Mouse (Mus musculus) forebrain, postnatal 0 days (tissue): ENCODE data around the gene Blvrb. TPM values are rescaled to one million over a fixed set of nuclear protein-coding genes. Genes with fewer than 3 reads are reported as not detected.

ENCODE experiments used
- ATAC-seq: fragments of 200-750 bp; cut with Nextera tagmentation; 2 replicates; pipeline ENCODE4 v1.8.0; 2017; ENCODE audit warnings: mild to moderate bottlenecking, moderate library complexity
- DNase-seq: peaks from one replicate; pipeline ENCODE4 v3.0.0-alpha.2; 2015
- H3K27ac ChIP-seq: fragments of 300-500 bp; sonication (generic); 2 replicates; pipeline ENCODE4 v1.5.1; 2014; ENCODE audit warnings: low read depth, mild to moderate bottlenecking, antibody characterized with exemption, low read length, moderate library complexity, mixed read lengths
- H3K27me3 ChIP-seq: fragments of 300-500 bp; sonication (generic); 2 replicates; pipeline ENCODE4 v1.6.1; 2014; ENCODE audit warnings: mild to moderate bottlenecking, low read length, mixed read lengths; ENCODE audit not compliant: insufficient read depth
- H3K36me3 ChIP-seq: fragments of 300-500 bp; sonication (generic); 2 replicates; pipeline ENCODE4 v1.6.1; 2014; ENCODE audit warnings: mild to moderate bottlenecking, moderate library complexity; ENCODE audit not compliant: insufficient read depth
- H3K4me1 ChIP-seq: fragments of 300-500 bp; sonication (generic); 2 replicates; pipeline ENCODE4 v1.6.1; 2014; ENCODE audit warnings: antibody characterized with exemption; ENCODE audit not compliant: insufficient read depth
- H3K4me2 ChIP-seq: fragments of 300-500 bp; sonication (generic); 2 replicates; pipeline ENCODE4 v1.6.1; 2014; ENCODE audit warnings: low read depth, mild to moderate bottlenecking, moderate library complexity
- H3K4me3 ChIP-seq: fragments of 300-500 bp; sonication (generic); 2 replicates; pipeline ENCODE4 v1.5.1; 2014; ENCODE audit warnings: low read depth, low read length, mixed read lengths
- H3K9ac ChIP-seq: fragments of 300-500 bp; sonication (generic); 2 replicates; pipeline ENCODE4 v1.6.1; 2014; ENCODE audit warnings: mild to moderate bottlenecking
- H3K9me3 ChIP-seq: fragments of 300-500 bp; sonication (generic); 2 replicates; pipeline ENCODE4 v1.6.1; 2016; ENCODE audit warnings: low read length
- CTCF ChIP-seq: sonication (generic); IDR thresholded peaks from 2 replicates; pipeline ENCODE4 v1.5.1; 2016; ENCODE audit warnings: antibody characterized with exemption, control low read depth, low read depth
- WGBS: fragments of 180-500 bp; shearing (Covaris S2); extraction: QIAGEN DNeasy Blood & Tissue Kit; methylation state at CpG from one replicate; pipeline ENCODE4 v1.1.7; 2014; 5-methylcytosine and 5-hydroxymethylcytosine counted together
- polyA plus RNA-seq: library from polyadenylated mRNA; unstranded; fragments of >200 nt; fragmentation: Nextera tagmentation; extraction: Ambion mirVana; gene quantifications from 2 replicates; pipeline ENCODE4 v1.2.1, GENCODE M21; 2015
- total RNA-seq: library from RNA; depleted of rRNA; stranded (reverse); fragments of >200 nt; gene quantifications from 2 replicates; pipeline ENCODE4 v1.2.3, GENCODE M21; 2014

The Blvrb gene
- total and polyA plus RNA-seq, 2 experiments from 2014 or later, result 11.6 to 16.3 TPM

DNA sequence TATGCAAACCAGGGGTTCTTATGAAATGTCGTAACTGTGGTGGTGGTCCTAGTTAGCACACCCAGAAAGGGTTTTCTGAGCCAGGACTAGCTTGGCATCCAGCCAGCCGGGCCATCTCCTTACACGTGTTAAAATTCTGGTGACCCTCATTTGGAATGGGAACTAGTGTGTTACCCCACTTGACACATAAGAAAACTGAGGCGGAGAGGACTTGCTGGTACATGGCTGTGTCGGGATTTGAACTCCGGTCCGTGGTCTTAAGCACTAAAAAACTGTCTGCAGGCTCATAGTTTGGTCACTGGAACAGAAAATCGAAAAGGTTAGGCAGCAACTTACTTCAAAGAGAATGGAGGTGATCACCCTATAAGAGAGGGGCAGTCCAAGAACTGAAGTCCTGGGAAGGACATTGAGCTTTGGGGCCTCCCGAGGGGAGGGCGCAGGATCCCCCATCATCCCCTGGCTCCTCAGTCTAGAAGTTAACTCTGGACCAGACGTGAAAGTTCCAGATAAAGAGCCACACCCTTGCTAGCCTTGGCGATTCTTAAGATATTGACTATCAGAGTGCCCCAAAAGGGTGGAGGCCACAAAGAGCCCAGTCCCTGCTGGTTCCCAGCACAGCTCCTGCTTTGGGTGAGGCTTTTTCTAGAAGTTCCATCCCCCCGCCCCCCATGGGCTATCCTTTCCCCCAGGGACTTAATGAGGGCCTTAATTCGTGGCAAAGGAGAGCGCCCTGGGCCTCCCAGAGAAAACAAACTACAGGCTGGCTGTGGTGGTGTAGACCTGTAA, 836 bp downstream of the Blvrb start:
- no peak for TF ChIP-seq CTCF
- ATAC-seq (no peak), DNase-seq (peak; percentile 9)
- Histone ChIP-seq H3K9ac (no peak overlapping the region), H3K4me1 (no peaks in the 10 kb centered on the region), H3K36me3 (no peaks in the 10 kb centered on the region), H3K4me2 (peak overlapping the region; percentile 83), H3K9me3 (no peaks in the 10 kb centered on the region), H3K4me3 (peak overlapping the region; percentile 63), H3K27me3 (no peaks in the 10 kb centered on the region), H3K27ac (no peak overlapping the region)
- whole genome bisulfite sequencing, result 56% methylated on average over 15 of the region's 15 CpGs

DNA sequence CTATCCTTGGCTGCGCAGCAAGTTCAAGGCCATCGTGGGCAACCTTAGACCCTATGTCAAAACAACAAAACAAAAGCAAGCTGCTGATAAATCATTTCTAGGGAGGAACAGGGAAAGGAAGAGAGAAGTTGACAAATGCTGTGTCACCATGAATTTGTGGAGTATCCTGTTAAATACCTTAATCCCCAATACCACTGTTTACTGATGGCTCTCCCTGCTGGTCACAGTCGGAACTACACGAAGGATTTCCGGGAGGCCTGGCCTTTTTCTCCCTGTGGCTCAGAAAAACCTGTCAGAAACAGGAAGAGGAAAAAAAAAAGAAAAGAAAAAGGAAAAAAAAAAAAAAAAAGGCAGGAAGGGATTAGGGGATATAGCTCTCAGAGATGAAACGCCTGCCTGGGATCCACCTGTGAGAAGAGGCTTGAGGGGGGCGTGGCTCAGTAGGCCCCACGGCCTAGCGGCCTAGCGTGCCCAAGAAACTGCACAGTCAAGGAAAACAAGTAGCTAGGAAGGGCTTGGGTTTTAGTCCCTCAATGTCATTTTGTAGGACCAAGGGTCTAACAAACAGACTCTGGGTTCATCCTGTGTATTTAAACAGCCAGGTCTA, 1.6 kb downstream of the Blvrb start:
- H3K4me1 ChIP-seq, result no peaks in the 10 kb centered on the region
- TF ChIP-seq CTCF, result peak; percentile 66
- H3K9me3 ChIP-seq, result no peaks in the 10 kb centered on the region
- no peak overlapping the region for H3K27ac ChIP-seq
- DNase-seq, result peak; percentile 63
- no peaks in the 10 kb centered on the region for H3K36me3 ChIP-seq
- no peak overlapping the region for H3K4me3 ChIP-seq
- no peaks in the 10 kb centered on the region for H3K27me3 ChIP-seq
- 63% methylated on average over 10 of the region's 10 CpGs for WGBS
- ATAC-seq, result no peak
- H3K9ac ChIP-seq, result no peak overlapping the region
- H3K4me2 ChIP-seq, result no peak overlapping the region

GRCm38 (mm10) chr7:27451359-27451758, 3.6 kb downstream of the Blvrb start:
- no peak overlapping the region for H3K27ac ChIP-seq
- ATAC-seq (no peak), DNase-seq (no peak)
- H3K4me3 ChIP-seq, result no peak overlapping the region
- no peak for TF ChIP-seq CTCF
- H3K9ac ChIP-seq, result no peak overlapping the region
- H3K9me3 ChIP-seq, result no peaks in the 10 kb centered on the region
- 95% methylated on average over 2 of the region's 2 CpGs for WGBS
- no peak overlapping the region for H3K4me2 ChIP-seq
- H3K36me3 ChIP-seq, result no peaks in the 10 kb centered on the region
- H3K27me3 ChIP-seq, result no peaks in the 10 kb centered on the region
- H3K4me1 ChIP-seq, result no peaks in the 10 kb centered on the region

GRCm38 (mm10) chr7:27452206-27452770, 4.5 kb downstream of the Blvrb start:
- no peaks in the 10 kb centered on the region for H3K4me1 ChIP-seq
- H3K27ac ChIP-seq, result no peak overlapping the region
- no peaks in the 10 kb centered on the region for H3K27me3 ChIP-seq
- no peak for ATAC-seq
- WGBS, result 51% methylated on average over 13 of the region's 13 CpGs
- no peak overlapping the region for H3K4me3 ChIP-seq
- H3K9ac ChIP-seq, result no peak overlapping the region
- no peak for DNase-seq
- no peaks in the 10 kb centered on the region for H3K36me3 ChIP-seq
- no peaks in the 10 kb centered on the region for H3K9me3 ChIP-seq
- no peak overlapping the region for H3K4me2 ChIP-seq
- TF ChIP-seq CTCF, result no peak

- Histone ChIP-seq H3K4me3 (no peak overlapping the region), H3K36me3 (no peaks in the 10 kb centered on the region), H3K4me1 (no peaks in the 10 kb centered on the region), H3K4me2 (no peak overlapping the region), H3K9ac (no peak overlapping the region), H3K9me3 (no peaks in the 10 kb centered on the region), H3K27ac (no peak overlapping the region), H3K27me3 (no peaks in the 10 kb centered on the region)
- DNase-seq (no peak), ATAC-seq (no peak)
- no peak for TF ChIP-seq CTCF
- 77% methylated on average over 10 of the region's 10 CpGs for WGBS
Measured at GRCm38 (mm10) chr7:27454461-27455121, 6.8 kb downstream of the Blvrb start.

GRCm38 (mm10) chr7:27455273-27455672, 7.5 kb downstream of the Blvrb start:
- 87% methylated on average over 3 of the region's 3 CpGs for WGBS
- Histone ChIP-seq H3K4me3 (no peak overlapping the region), H3K4me1 (no peaks in the 10 kb centered on the region), H3K9ac (no peak overlapping the region), H3K36me3 (no peaks in the 10 kb centered on the region), H3K27ac (no peak overlapping the region), H3K9me3 (no peaks in the 10 kb centered on the region), H3K27me3 (no peaks in the 10 kb centered on the region), H3K4me2 (no peak overlapping the region)
- no peak for TF ChIP-seq CTCF
- ATAC-seq, result no peak
- DNase-seq, result no peak

DNA sequence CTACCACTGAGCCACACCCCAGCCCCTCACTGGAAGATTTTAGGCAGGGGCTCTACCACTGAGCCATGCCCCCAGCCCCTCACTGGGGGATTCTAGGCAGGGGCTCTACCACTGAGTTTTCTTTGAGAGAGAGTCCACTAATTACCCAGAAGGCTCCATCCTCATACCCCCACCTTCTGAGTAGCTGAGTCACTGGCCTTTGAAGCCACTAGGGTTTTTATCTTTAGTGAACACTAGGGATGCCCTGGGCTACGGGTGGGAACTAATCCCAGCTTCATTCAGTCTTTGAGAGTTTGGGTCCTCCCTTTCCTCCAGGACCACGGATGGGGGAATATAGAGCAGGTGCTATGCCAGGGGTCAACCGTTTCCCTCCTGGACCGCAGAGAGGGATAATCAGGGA, 10.8 kb downstream of the Blvrb start:
- H3K9me3 ChIP-seq, result no peaks in the 10 kb centered on the region
- no peak overlapping the region for H3K4me3 ChIP-seq
- DNase-seq (no peak), ATAC-seq (no peak)
- no peaks in the 10 kb centered on the region for H3K4me1 ChIP-seq
- no peaks in the 10 kb centered on the region for H3K36me3 ChIP-seq
- H3K27ac ChIP-seq, result no peak overlapping the region
- H3K4me2 ChIP-seq, result no peak overlapping the region
- H3K9ac ChIP-seq, result no peak overlapping the region
- no peaks in the 10 kb centered on the region for H3K27me3 ChIP-seq
- no peak for TF ChIP-seq CTCF
- WGBS, result 84% methylated on average over 4 of the region's 4 CpGs
